Mouse (Mus musculus): ENCODE results near the gene Calcoco1.
"Not testable (repeated sequence)": the region's sequence is repeated elsewhere in the genome, so short reads cannot be mapped to it uniquely, and the experiment has no call there.

Gene Calcoco1

GRCm38 (mm10) chr15:102692321-102692804 is 29.6 kb downstream of the Calcoco1 start:
- no peak for DNase-seq

GRCm38 (mm10) chr15:102685791-102686190 is 36.2 kb downstream of the Calcoco1 start:
- no peak for DNase-seq

- DNase-seq, result no peak
These were observed 38.3 kb downstream of the Calcoco1 start for GRCm38 (mm10) chr15:102683670-102684069.

GRCm38 (mm10) chr15:102676345-102676744 is 45.6 kb downstream of the Calcoco1 start:
- no peak for DNase-seq

- peak; percentile 73 for DNase-seq
These were observed 48.4 kb downstream of the Calcoco1 start for GRCm38 (mm10) chr15:102673548-102673947.

GRCm38 (mm10) chr15:102672215-102673071 is 49.5 kb downstream of the Calcoco1 start, which contains the start of gene Atp5g2:
Gene Atp5g2, minus strand, starts transcription at chr15:102672352.
- DNase-seq, result peak; percentile 46

GRCm38 (mm10) chr15:102671721-102672214 is 50.2 kb downstream of the Calcoco1 start:
- DNase-seq, result peak; percentile 71

- peak; percentile 98 for DNase-seq
These were observed 51.0 kb downstream of the Calcoco1 start for GRCm38 (mm10) chr15:102670767-102671575.

GRCm38 (mm10) chr15:102670281-102670680 is 51.7 kb downstream of the Calcoco1 start:
- no peak for DNase-seq

GRCm38 (mm10) chr15:102669571-102669970 is 52.4 kb downstream of the Calcoco1 start:
- DNase-seq, result no peak

GRCm38 (mm10) chr15:102665494-102665893 is 56.5 kb downstream of the Calcoco1 start:
- peak; percentile 54 for DNase-seq

GRCm38 (mm10) chr15:102663825-102664224 is 58.2 kb downstream of the Calcoco1 start:
- no peak for DNase-seq

- DNase-seq, result not testable (repeated sequence)
These were observed 59.4 kb downstream of the Calcoco1 start for GRCm38 (mm10) chr15:102662601-102663000.

- no peak for DNase-seq
These were observed 64.0 kb downstream of the Calcoco1 start for GRCm38 (mm10) chr15:102657926-102658381.

Measured in right cerebral cortex, adult 18-20 months (tissue).